Mouse (Mus musculus): Measurements from ENCODE around the gene Mbd3l2.

GRCm38 (mm10) chr9:18430354-18430753 is at the start of gene Mbd3l2:
- TF ChIP-seq POLR2A (IDR thresholded peaks at IDR 0.05; ENCODE audit: extremely low read depth, insufficient read depth, low read length) (no peak), CTCF (IDR thresholded peaks at IDR 0.05; ENCODE audit: low read depth, low read length) (no peak)
